Mouse (Mus musculus) hindbrain, postnatal 0 days (tissue): ENCODE measurements around the gene Ctrc. TPM values are rescaled to one million over a fixed set of nuclear protein-coding genes. Genes with fewer than 3 reads are reported as not detected.

ENCODE experiments used
- ATAC-seq: fragments of 200-750 bp; cut with Nextera tagmentation; 2 replicates; pipeline ENCODE4 v1.8.0; 2017; ENCODE audit warnings: mild to moderate bottlenecking, moderate TSS enrichment, moderate library complexity
- DNase-seq: peaks from one replicate; pipeline ENCODE4 v3.0.0-alpha.2; 2015; ENCODE audit warnings: low spot score
- H3K27ac ChIP-seq: fragments of 300-500 bp; sonication (generic); 2 replicates; pipeline ENCODE4 v1.5.1; 2014; ENCODE audit warnings: mild to moderate bottlenecking
- H3K27me3 ChIP-seq: fragments of 300-500 bp; sonication (generic); 2 replicates; pipeline ENCODE4 v1.6.1; 2014; ENCODE audit warnings: low read length, mixed read lengths; ENCODE audit not compliant: insufficient read depth
- H3K36me3 ChIP-seq: fragments of 300-500 bp; sonication (generic); 2 replicates; pipeline ENCODE4 v1.6.1; 2014; ENCODE audit warnings: low read length, mixed read lengths; ENCODE audit not compliant: insufficient read depth
- H3K4me1 ChIP-seq: fragments of 300-500 bp; sonication (generic); 2 replicates; pipeline ENCODE4 v1.6.1; 2014; ENCODE audit warnings: antibody characterized with exemption, low read length, mixed read lengths; ENCODE audit not compliant: insufficient read depth
- H3K4me2 ChIP-seq: fragments of 300-500 bp; sonication (generic); 2 replicates; pipeline ENCODE4 v1.6.1; 2014; ENCODE audit warnings: low read depth, mild to moderate bottlenecking, low read length, moderate library complexity, mixed read lengths
- H3K4me3 ChIP-seq: fragments of 300-500 bp; sonication (generic); 2 replicates; pipeline ENCODE4 v1.5.1; 2014; ENCODE audit warnings: low read length
- H3K9ac ChIP-seq: fragments of 300-500 bp; sonication (generic); replicated peaks from 2 replicates; pipeline ENCODE4 v1.6.1; 2014; ENCODE audit warnings: mild to moderate bottlenecking, low read length, moderate library complexity, mixed read lengths
- H3K9me3 ChIP-seq: fragments of 300-500 bp; sonication (generic); 2 replicates; pipeline ENCODE4 v1.6.1; 2016; ENCODE audit warnings: low read length, mixed read lengths
- CTCF ChIP-seq: IDR thresholded peaks from 2 replicates; pipeline ENCODE4 v1.5.1; 2016; ENCODE audit warnings: antibody characterized with exemption, control low read depth, low read depth
- WGBS: fragments of 180-500 bp; shearing (Covaris S2); extraction: QIAGEN DNeasy Blood & Tissue Kit; methylation state at CpG from one replicate; pipeline ENCODE4 v1.1.7; 2014; 5-methylcytosine and 5-hydroxymethylcytosine counted together
- polyA plus RNA-seq: library from polyadenylated mRNA; unstranded; fragments of >200 nt; fragmentation: Nextera tagmentation; extraction: Ambion mirVana; gene quantifications from 2 replicates; pipeline ENCODE4 v1.2.1, GENCODE M21; 2015
- total RNA-seq: library from RNA; depleted of rRNA; stranded (reverse); fragments of >200 nt; gene quantifications from 2 replicates; pipeline ENCODE4 v1.2.3, GENCODE M21; 2014

The Ctrc gene
- total and polyA plus RNA-seq, 2 experiments from 2014 or later = not detected

DNA sequence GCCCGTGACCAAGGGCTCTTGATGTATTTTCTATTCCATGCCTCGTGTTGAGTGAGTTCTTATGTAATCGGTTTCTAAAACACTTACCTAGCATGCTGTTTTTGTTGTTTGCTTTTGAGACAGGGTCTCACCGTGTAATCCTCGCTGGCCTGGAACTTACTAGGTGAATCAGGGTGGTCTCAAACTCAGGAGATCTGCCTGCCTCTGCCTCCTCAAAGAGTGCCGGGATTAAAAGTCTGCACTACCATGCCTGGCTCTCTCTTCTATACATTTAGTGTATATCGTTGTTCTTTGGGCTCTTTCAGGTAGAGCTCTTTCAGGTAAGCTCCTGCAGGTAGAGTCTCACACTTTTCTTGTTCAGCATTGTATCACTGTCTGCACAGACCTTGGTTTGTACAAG, 54.7 kb downstream of the Ctrc start:
- no peak for TF ChIP-seq CTCF
- H3K4me2 ChIP-seq = no peak overlapping the region
- no peak overlapping the region for H3K27ac ChIP-seq

DNA sequence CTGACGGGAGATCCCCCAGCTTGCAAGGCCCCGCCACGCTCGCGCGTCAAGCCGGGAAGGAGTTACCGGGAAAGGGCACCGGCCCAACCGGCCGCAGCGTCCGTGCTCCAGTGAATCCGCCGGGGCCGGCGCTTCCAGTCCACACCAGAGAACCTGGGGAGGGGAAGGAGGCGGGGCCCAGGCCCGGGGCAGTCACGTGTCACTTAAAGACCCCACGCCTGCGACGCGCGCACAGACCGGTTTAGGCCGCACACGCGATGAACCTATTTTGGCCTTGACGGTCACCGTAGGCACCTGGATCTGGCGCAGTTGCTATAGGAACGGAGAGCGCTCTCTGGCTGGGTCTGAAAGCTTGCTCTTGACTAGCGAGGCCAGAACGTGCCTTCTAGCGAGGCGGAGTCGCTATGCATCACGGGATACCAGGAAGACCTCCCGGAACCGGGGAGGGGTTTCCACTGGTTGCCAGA, 55.6 kb downstream of the Ctrc start, which contains the start of gene Dnajc16:
Gene Dnajc16, minus strand, starts transcription at position 408 of the 467 bp plus-strand sequence.
- no peaks in the 10 kb centered on the region for H3K27me3 ChIP-seq
- TF ChIP-seq CTCF = peak; percentile 37
- WGBS = under 1% methylated on average over 41 of the region's 42 CpGs

More for the DNA sequence above, 54.7 kb downstream of the Ctrc start:
- WGBS = 86% methylated on average over 7 of the region's 7 CpGs
- H3K4me1 ChIP-seq = peaks cover 11% of the 10 kb centered on the region
- no peaks in the 10 kb centered on the region for H3K9me3 ChIP-seq
- ATAC-seq (no peak), DNase-seq (no peak)
- no peak overlapping the region for H3K4me3 ChIP-seq
- H3K27me3 ChIP-seq = no peaks in the 10 kb centered on the region
- no peaks in the 10 kb centered on the region; the same call in 1 of the 2 replicates for H3K36me3 ChIP-seq
- H3K9ac ChIP-seq = no peak overlapping the region

DNA sequence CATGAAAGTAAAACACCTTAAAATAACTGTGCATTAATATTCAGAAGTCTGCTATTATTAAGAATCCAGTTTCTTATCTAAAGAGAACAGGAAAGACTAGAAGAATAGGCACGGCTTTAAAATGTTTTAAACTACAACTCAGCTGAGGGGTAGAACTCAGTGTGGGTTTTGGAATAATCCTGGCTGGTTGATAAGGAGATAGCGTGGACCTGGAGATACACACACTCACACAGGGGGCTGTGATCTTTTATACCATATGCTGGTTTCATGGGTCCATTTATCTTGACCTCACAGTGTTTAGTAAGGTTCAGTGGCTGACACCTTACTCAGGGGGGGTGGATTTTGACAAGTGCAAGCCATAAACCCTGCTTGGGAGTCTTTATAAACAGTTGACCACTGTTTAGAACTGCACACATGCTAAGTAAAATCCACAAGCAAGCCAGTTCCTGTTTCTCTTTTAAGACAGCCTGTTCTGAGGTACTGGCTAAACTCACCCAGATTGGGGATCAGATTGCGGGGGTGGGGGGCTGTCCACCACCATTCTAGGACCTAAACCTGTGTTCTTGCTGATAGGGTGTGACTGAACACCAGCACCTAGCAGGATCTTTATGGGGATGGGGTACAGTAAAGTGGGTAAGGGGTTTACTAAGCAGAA, 56.5 kb downstream of the Ctrc start:
- WGBS = 53% methylated on average over 3 of the region's 3 CpGs
- peak overlapping the region; percentile 88 for H3K27ac ChIP-seq
- no peak for DNase-seq
- H3K36me3 ChIP-seq = peaks cover 11% of the 10 kb centered on the region; the same call in 1 of the 2 replicates
- no peak for ATAC-seq
- peak overlapping the region; percentile 97 for H3K9ac ChIP-seq
- no peaks in the 10 kb centered on the region for H3K27me3 ChIP-seq
- H3K4me1 ChIP-seq = peaks cover 6% of the 10 kb centered on the region; the same call in 1 of the 2 replicates
- H3K4me2 ChIP-seq = peak overlapping the region; percentile 93
- no peak for TF ChIP-seq CTCF
- peak overlapping the region; percentile 98 for H3K4me3 ChIP-seq
- H3K9me3 ChIP-seq = no peaks in the 10 kb centered on the region

More for the DNA sequence above, 55.6 kb downstream of the Ctrc start, which contains the start of gene Dnajc16:
- peak within 1 kb of the TSS; percentile 88 for H3K27ac ChIP-seq
- peak within 1 kb of the TSS; percentile 93 for H3K4me2 ChIP-seq
- peak within 1 kb of the TSS; percentile 98 for H3K4me3 ChIP-seq
- H3K4me1 ChIP-seq = peaks cover 11% of the 10 kb centered on the region
- ATAC-seq (peak; percentile 91), DNase-seq (peak; percentile 100)
- no peaks in the 10 kb centered on the region for H3K9me3 ChIP-seq
- peaks cover 3% of the 10 kb centered on the region; the same call in 1 of the 2 replicates for H3K36me3 ChIP-seq
- H3K9ac ChIP-seq = peak within 1 kb of the TSS; percentile 97

DNA sequence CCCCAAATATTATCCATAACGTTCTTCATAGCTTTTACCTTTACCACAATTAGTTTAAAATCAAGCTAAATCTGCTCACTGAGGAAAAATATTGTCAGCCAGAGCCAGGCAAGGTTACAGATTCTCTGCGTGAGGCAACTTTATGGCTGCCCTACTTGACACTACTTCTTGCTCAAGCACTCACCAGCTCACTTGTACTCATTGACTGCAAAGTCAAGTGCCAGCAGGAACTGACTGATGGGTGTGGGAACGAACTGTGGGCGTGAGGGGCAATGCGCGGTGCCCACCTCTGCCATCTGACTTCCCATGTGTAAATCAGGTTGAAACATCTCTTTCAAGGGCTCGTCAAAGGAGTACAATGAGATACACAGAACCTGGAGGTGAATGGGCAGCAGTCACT, 58.7 kb downstream of the Ctrc start:
- 88% methylated on average over 7 of the region's 7 CpGs for WGBS
- no peak for TF ChIP-seq CTCF
- ATAC-seq (no peak), DNase-seq (no peak)
- Histone ChIP-seq H3K4me2 (no peak overlapping the region), H3K4me1 (0 out of 2 replicates have a peak, but pooled peaks cover 5% of the 10 kb centered on the region), H3K9ac (no peak overlapping the region), H3K27me3 (no peaks in the 10 kb centered on the region), H3K9me3 (no peaks in the 10 kb centered on the region), H3K27ac (no peak overlapping the region), H3K4me3 (no peak overlapping the region), H3K36me3 (peaks cover 26% of the 10 kb centered on the region)

DNA sequence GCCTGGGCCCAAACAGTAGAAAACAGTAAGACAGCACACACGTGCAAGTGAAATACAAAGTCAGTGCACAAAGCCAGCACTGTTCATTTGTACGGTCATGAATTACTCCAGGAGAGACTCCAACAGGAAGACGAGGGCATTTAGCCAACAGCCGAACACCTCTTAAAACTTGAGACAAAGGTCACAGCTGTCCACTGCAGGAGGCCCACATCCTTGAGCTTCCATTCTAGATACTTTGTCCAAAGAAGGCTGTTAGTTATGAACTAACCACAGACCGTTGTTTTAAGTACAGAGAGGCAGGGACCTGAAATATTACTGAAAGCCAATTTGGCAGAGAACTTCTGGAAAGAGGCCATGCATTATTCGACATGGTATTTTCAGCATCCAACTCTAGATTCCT, 59.1 kb downstream of the Ctrc start:
- no peak overlapping the region for H3K4me3 ChIP-seq
- H3K27me3 ChIP-seq = no peaks in the 10 kb centered on the region
- no peaks in the 10 kb centered on the region for H3K9me3 ChIP-seq
- DNase-seq (no peak), ATAC-seq (no peak)
- no peak for TF ChIP-seq CTCF
- H3K9ac ChIP-seq = no peak overlapping the region
- H3K4me1 ChIP-seq = 0 out of 2 replicates have a peak, but pooled peaks cover 5% of the 10 kb centered on the region
- no peak overlapping the region for H3K27ac ChIP-seq
- H3K36me3 ChIP-seq = peaks cover 30% of the 10 kb centered on the region
- no peak overlapping the region for H3K4me2 ChIP-seq
- 51% methylated on average over 6 of the region's 6 CpGs for WGBS

DNA sequence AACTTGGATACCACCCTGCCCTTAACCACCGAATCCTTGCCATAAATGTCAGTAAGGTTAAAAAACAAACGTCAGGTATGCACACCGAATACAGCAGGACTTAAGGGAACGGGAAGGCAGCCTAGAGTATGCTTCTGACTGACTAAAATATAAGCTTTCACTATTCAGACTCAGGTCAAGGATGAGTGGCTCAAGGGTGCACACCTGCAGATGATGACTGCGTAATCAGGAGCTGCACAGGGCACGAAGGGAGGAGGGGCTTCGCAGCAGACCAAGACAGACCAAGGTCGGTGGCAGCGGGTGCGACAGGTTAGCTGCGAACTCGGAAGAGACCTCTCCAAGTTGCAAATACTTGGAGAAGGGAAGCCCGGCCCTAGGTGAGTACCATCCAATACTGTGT, 60.0 kb downstream of the Ctrc start:
- Histone ChIP-seq H3K36me3 (peaks cover 37% of the 10 kb centered on the region), H3K27me3 (no peaks in the 10 kb centered on the region), H3K4me2 (no peak overlapping the region), H3K4me1 (0 out of 2 replicates have a peak, but pooled peaks cover 5% of the 10 kb centered on the region), H3K4me3 (no peak overlapping the region), H3K27ac (no peak overlapping the region), H3K9ac (no peak overlapping the region), H3K9me3 (no peaks in the 10 kb centered on the region)
- ATAC-seq (no peak), DNase-seq (no peak)
- no peak for TF ChIP-seq CTCF
- 94% methylated on average over 13 of the region's 13 CpGs for WGBS

DNA sequence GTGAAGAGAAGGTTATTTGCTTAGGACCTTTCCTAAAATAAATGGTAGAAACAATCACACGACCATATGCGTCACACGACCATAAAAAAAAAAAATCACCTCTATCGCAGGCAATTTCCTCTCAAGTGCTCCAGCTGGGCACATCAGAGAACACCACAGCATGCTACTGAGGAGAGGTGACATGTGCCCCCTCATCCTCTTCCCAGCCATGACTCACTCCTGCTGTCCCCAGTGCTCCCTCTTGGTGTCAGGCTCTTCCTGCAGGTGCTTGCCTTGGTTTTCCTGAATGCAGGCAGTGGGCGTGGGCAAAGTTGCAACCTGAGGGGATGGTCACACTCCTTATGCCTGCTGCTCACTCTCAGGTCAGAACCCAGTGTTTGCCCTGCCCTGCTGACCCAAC, 61.3 kb downstream of the Ctrc start:
- H3K36me3 ChIP-seq = peaks cover 44% of the 10 kb centered on the region
- 90% methylated on average over 5 of the region's 5 CpGs for whole genome bisulfite sequencing
- no peak overlapping the region for H3K27ac ChIP-seq
- ATAC-seq (no peak), DNase-seq (no peak)
- H3K4me2 ChIP-seq = no peak overlapping the region
- no peaks in the 10 kb centered on the region for H3K27me3 ChIP-seq
- TF ChIP-seq CTCF = no peak
- H3K4me3 ChIP-seq = no peak overlapping the region
- H3K4me1 ChIP-seq = 0 out of 2 replicates have a peak, but pooled peaks cover 3% of the 10 kb centered on the region
- H3K9me3 ChIP-seq = no peaks in the 10 kb centered on the region
- no peak overlapping the region for H3K9ac ChIP-seq
